29 mouse cellular contexts compared by ENCODE assay signal in genomic region chr9:114758272-114758671, GRCm38 (mm10). TPM values are rescaled to one million over a fixed set of nuclear protein-coding genes. Genes with fewer than 3 reads are reported as not detected.
DNase-seq lines count a peak whose midpoint lies in the region; ATAC-seq and TF ChIP-seq lines count a peak whose summit lies in the region.
"Had no signal": no experiment of that assay in that cellular context is flagged by ENCODE, and none has a peak within 500 bp of the region (broad histone marks: within the 10 kb centered on the region; RNA-seq: fewer than 3 reads in every experiment).

No protein-coding gene starts in this region.

- H3K4me1 ChIP-seq in thymus, adult 2 months (replicated peaks; ENCODE audit: control insufficient read depth, insufficient read depth, low read length), result peaks cover 14% of the 10 kb centered on the region
- peaks cover 2% of the 10 kb centered on the region; the same call in 1 of the 2 replicates for H3K4me1 ChIP-seq in intestine, embryonic 16.5 days (ENCODE audit: control insufficient read depth, insufficient read depth, low read length)

- peaks cover 55% of the 10 kb centered on the region; the same call in 1 of the 2 replicates for H3K79me2 ChIP-seq in macrophage (ENCODE audit: inconsistent target)

- H3K9me3 ChIP-seq in intestine, embryonic 16.5 days (ENCODE audit: control insufficient read depth, low read length), result no peaks in the 10 kb centered on the region
- H3K9me3 ChIP-seq: forebrain, embryonic 10.5 days; G1E; heart, embryonic 13.5 days; limb, embryonic 10.5 days; midbrain, embryonic 12.5 days; neural tube, embryonic 13.5 days had no signal

- peaks cover 35% of the 10 kb centered on the region for H3K36me3 ChIP-seq in thymus, adult 2 months (ENCODE audit: control insufficient read depth, insufficient read depth, low read length)
- H3K36me3 ChIP-seq in macrophage (ENCODE audit: inconsistent target), result peaks cover 41% of the 10 kb centered on the region
- H3K36me3 ChIP-seq in intestine, embryonic 16.5 days (ENCODE audit: control insufficient read depth, insufficient read depth, low read length), result no peaks in the 10 kb centered on the region; the same call in none of the 2 replicates
- H3K36me3 ChIP-seq: neural tube, embryonic 13.5 days had no signal

- 13% methylated on average over 7 of the region's 7 CpGs for WGBS in thymus, adult 2 months
- WGBS in macrophage (ENCODE audit: missing documents), result 14% methylated on average over 5 of the region's 7 CpGs
- 72% methylated on average over 7 of the region's 7 CpGs for WGBS in intestine, embryonic 16.5 days

- no peak for TF ChIP-seq POLR2A in thymus, adult 2 months (IDR thresholded peaks at IDR 0.05; ENCODE audit: control insufficient read depth, extremely low read depth, insufficient read depth, low read length, poor library complexity)

- H3K9ac ChIP-seq in intestine, embryonic 16.5 days (ENCODE audit: low read depth, low read length), result no peak overlapping the region
- H3K9ac ChIP-seq: heart, embryonic 13.5 days; liver, postnatal 0 days; midbrain, embryonic 12.5 days; neural tube, embryonic 13.5 days had no signal

- no peak for TF ChIP-seq CTCF in thymus, adult 2 months (IDR thresholded peaks at IDR 0.05; ENCODE audit: borderline replicate concordance, control insufficient read depth, extremely low read depth, insufficient read depth, low read length, poor library complexity)

- ATAC-seq in activated CD4-positive, CD25-positive, alpha-beta regulatory T cell, adult 4 months, result peak; percentile 55
- ATAC-seq in intestine, embryonic 16.5 days, result no peak
- ATAC-seq: hindbrain, postnatal 0 days; liver, postnatal 0 days had no signal

- H3K27ac ChIP-seq in thymus, adult 2 months (ENCODE audit: control insufficient read depth, insufficient read depth, low read length), result peak overlapping the region; percentile 74
- H3K27ac ChIP-seq in macrophage, result peak overlapping the region; percentile 69
- no peak overlapping the region for H3K27ac ChIP-seq in intestine, embryonic 16.5 days (ENCODE audit: low read length)
- H3K27ac ChIP-seq: forebrain, embryonic 10.5 days; heart, embryonic 13.5 days; hindbrain, postnatal 0 days; layer of hippocampus, adult 2 months; left cerebral cortex, adult 2 months; limb, embryonic 10.5 days; midbrain, embryonic 12.5 days; neural tube, embryonic 13.5 days; stomach, postnatal 0 days had no signal

- DNase-seq in thymus, adult 2 months, result no peak
- DNase-seq in thymus, adult 18-20 months, result no peak
- DNase-seq in urinary bladder, adult 2 months (ENCODE audit: low spot score), result no peak
- DNase-seq in T-cell, adult 2 months (ENCODE audit: low spot score), result no peak
- DNase-seq: adrenal gland, postnatal 36 days; B cell, adult 2 months; cerebellum, adult 2 months; gastrocnemius, postnatal 10 days; heart, adult 18-20 months; heart, postnatal 4 days; kidney, adult 8-10 months; kidney, postnatal 14 days; liver, postnatal 0 days; lung, postnatal 10 days; right cerebral cortex, adult 18-20 months; thymus, postnatal 25 days had no signal

- H3K4me2 ChIP-seq in intestine, embryonic 16.5 days (ENCODE audit: low read depth, low read length), result no peak overlapping the region
- H3K4me2 ChIP-seq: heart, embryonic 13.5 days; midbrain, embryonic 12.5 days; neural tube, embryonic 13.5 days had no signal

- H3K4me3 ChIP-seq in thymus, adult 2 months (ENCODE audit: control insufficient read depth, insufficient read depth, low read length), result no peak overlapping the region
- H3K4me3 ChIP-seq in macrophage (ENCODE audit: inconsistent target), result no peak overlapping the region
- no peak overlapping the region for H3K4me3 ChIP-seq in intestine, embryonic 16.5 days (ENCODE audit: low read length)
- H3K4me3 ChIP-seq: forebrain, embryonic 10.5 days; heart, embryonic 13.5 days; layer of hippocampus, adult 2 months; left cerebral cortex, adult 2 months; limb, embryonic 10.5 days; midbrain, embryonic 12.5 days; neural tube, embryonic 13.5 days had no signal

- H3K27me3 ChIP-seq in thymus, adult 2 months (ENCODE audit: control insufficient read depth, insufficient read depth, low read length), result no peaks in the 10 kb centered on the region
- H3K27me3 ChIP-seq in intestine, embryonic 16.5 days (replicated peaks; ENCODE audit: control insufficient read depth, insufficient read depth, low read length), result no peaks in the 10 kb centered on the region
- H3K27me3 ChIP-seq: heart, embryonic 13.5 days; midbrain, embryonic 12.5 days; neural tube, embryonic 13.5 days had no signal

RNA-seq across cellular contexts. Expression of gene Cmtm7, which starts 23.4 kb away (rescaled TPM):
- polyA plus RNA-seq in thymus, adult 2 months (2012; rRNA removed), result 781 and 799 TPM in 2 replicates
- polyA plus RNA-seq in activated CD4-positive, CD25-positive, alpha-beta regulatory T cell, adult 4 months (2017; shearing (Covaris generic)), result 100 to 1,000 TPM in 1 of 2 experiments, 10 to 100 TPM in 1; 90.6 to 114 TPM
- 10 to 100 TPM; 17.7 to 97.1 (median 67.8) TPM for total RNA-seq in macrophage (2018; cell fraction: chromatin; rRNA removed)
- total RNA-seq in macrophage (2018; cell fraction: cytosol; rRNA removed), result 100 to 1,000 TPM in 9 of 26 experiments, 10 to 100 TPM in 17; 58.3 to 114 (median 93.6) TPM
- total RNA-seq in macrophage (2018; cell fraction: nucleus; rRNA removed), result 100 to 1,000 TPM in 1 of 26 experiments, 10 to 100 TPM in 25; 36.9 to 101 (median 68.6) TPM
- polyA plus RNA-seq in macrophage (2018), result 47.8 to 121 TPM (median 101 TPM) in 3 replicates
- polyA plus RNA-seq in intestine, embryonic 16.5 days (2015; fragmentation: Nextera tagmentation; extraction: Ambion mirVana), result 82.5 and 86.6 TPM in 2 replicates
- polyA plus RNA-seq in urinary bladder, adult 2 months (2012; rRNA removed), result 51.0 and 56.9 TPM in 2 replicates

RNA-seq across cellular contexts. Expression of gene Cmtm6, which starts 27.4 kb away (rescaled TPM):
- polyA plus RNA-seq in thymus, adult 2 months (2012; rRNA removed), result 72.4 and 76.2 TPM in 2 replicates
- 10 to 100 TPM; 77.1 to 88.5 TPM for polyA plus RNA-seq in activated CD4-positive, CD25-positive, alpha-beta regulatory T cell, adult 4 months (2017; shearing (Covaris generic))
- 10 to 100 TPM in 25 of 26 experiments, 1 to 10 TPM in 1; 9.5 to 94.2 (median 29.7) TPM for total RNA-seq in macrophage (2018; cell fraction: chromatin; rRNA removed)
- 100 to 1,000 TPM in 12 of 26 experiments, 10 to 100 TPM in 14; 60.7 to 138 (median 99.6) TPM for total RNA-seq in macrophage (2018; cell fraction: cytosol; rRNA removed)
- total RNA-seq in macrophage (2018; cell fraction: nucleus; rRNA removed), result 100 to 1,000 TPM in 10 of 26 experiments, 10 to 100 TPM in 16; 54.2 to 141 (median 94.4) TPM
- 61.4 to 121 TPM (median 79.5 TPM) in 3 replicates for polyA plus RNA-seq in macrophage (2018)
- polyA plus RNA-seq in intestine, embryonic 16.5 days (2015; fragmentation: Nextera tagmentation; extraction: Ambion mirVana), result 100 and 113 TPM in 2 replicates
- polyA plus RNA-seq in urinary bladder, adult 2 months (2012; rRNA removed), result 40.3 and 41.4 TPM in 2 replicates
